Comparison of ENCODE assay signal across 32 mouse cellular contexts in genomic region chr3:50457136-50457535, GRCm38 (mm10).
"Had no signal": no experiment of that assay in that cellular context is flagged by ENCODE, and none has a peak within 500 bp of the region (broad histone marks: within the 10 kb centered on the region; RNA-seq: fewer than 3 reads in every experiment).

No protein-coding gene starts in this region.

- H3K9ac ChIP-seq: heart, embryonic 12.5 days; heart, embryonic 13.5 days; heart, embryonic 15.5 days; hindbrain, embryonic 12.5 days; hindbrain, embryonic 13.5 days; hindbrain, embryonic 14.5 days; hindbrain, embryonic 15.5 days; intestine, embryonic 15.5 days; kidney, embryonic 15.5 days had no signal

- H3K4me3 ChIP-seq: heart, embryonic 10.5 days; heart, embryonic 12.5 days; heart, embryonic 13.5 days; heart, embryonic 15.5 days; hindbrain, embryonic 10.5 days; hindbrain, embryonic 12.5 days; hindbrain, embryonic 13.5 days; hindbrain, embryonic 15.5 days; intestine, embryonic 15.5 days; kidney, embryonic 15.5 days had no signal

- H3K27me3 ChIP-seq: heart, embryonic 12.5 days; heart, embryonic 13.5 days; heart, embryonic 15.5 days; hindbrain, embryonic 13.5 days; hindbrain, embryonic 15.5 days; intestine, embryonic 15.5 days; kidney, embryonic 15.5 days had no signal

- DNase-seq: heart, postnatal 10 days; heart, postnatal 14 days; heart, postnatal 36 days; heart, postnatal 4 days; kidney, adult 11 months; kidney, adult 18-20 months; kidney, adult 2 months; kidney, adult 8-10 months; kidney, adult 9 months; kidney, postnatal 10 days; kidney, postnatal 14 days; kidney, postnatal 25 days; kidney, postnatal 36 days; kidney, postnatal 4 days; layer of hippocampus, adult 9-11 months; layer of hippocampus, postnatal 36 days had no signal

- H3K4me1 ChIP-seq: heart, embryonic 10.5 days; heart, embryonic 12.5 days; heart, embryonic 13.5 days; heart, embryonic 15.5 days; hindbrain, embryonic 10.5 days; hindbrain, embryonic 12.5 days; hindbrain, embryonic 15.5 days; intestine, embryonic 15.5 days; kidney, embryonic 15.5 days had no signal

- H3K27ac ChIP-seq: heart, embryonic 10.5 days; heart, embryonic 13.5 days; heart, embryonic 15.5 days; hindbrain, embryonic 10.5 days; hindbrain, embryonic 12.5 days; hindbrain, embryonic 13.5 days; hindbrain, embryonic 14.5 days; hindbrain, embryonic 15.5 days; hindbrain, postnatal 0 days; intestine, embryonic 15.5 days; kidney, embryonic 15.5 days; kidney, postnatal 0 days had no signal

- H3K9me3 ChIP-seq: heart, embryonic 10.5 days; heart, embryonic 12.5 days; heart, embryonic 13.5 days; heart, embryonic 15.5 days; hindbrain, embryonic 10.5 days; hindbrain, embryonic 12.5 days; hindbrain, embryonic 13.5 days; hindbrain, embryonic 15.5 days; intestine, embryonic 15.5 days; kidney, embryonic 15.5 days had no signal

- ATAC-seq: hindbrain, embryonic 16.5 days; hindbrain, postnatal 0 days; inflammation-experienced regulatory T-cells, adult 6 months had no signal

- H3K4me2 ChIP-seq: heart, embryonic 11.5 days; heart, embryonic 12.5 days; heart, embryonic 13.5 days; heart, embryonic 15.5 days; hindbrain, embryonic 12.5 days; hindbrain, embryonic 13.5 days; hindbrain, embryonic 14.5 days; hindbrain, embryonic 15.5 days; intestine, embryonic 15.5 days; kidney, embryonic 15.5 days had no signal

- H3K36me3 ChIP-seq: heart, embryonic 10.5 days; heart, embryonic 12.5 days; heart, embryonic 13.5 days; heart, embryonic 15.5 days; hindbrain, embryonic 10.5 days; hindbrain, embryonic 12.5 days; hindbrain, embryonic 13.5 days; hindbrain, embryonic 15.5 days; intestine, embryonic 15.5 days; kidney, embryonic 15.5 days had no signal
